Mouse (Mus musculus) E14TG2a.4 (cell line): ENCODE measurements at regions not wholly inside any gene's neighbourhood (a gene's known extent, or its start where the extent isn't known, plus 50 kb on each side); places are given as distances from the start of the nearest gene placed in this dataset.

Experiments
- CTCF ChIP-seq: conservative IDR thresholded peaks from 2 replicates; pipeline ENCODE4 v1.5.1; 2014; ENCODE audit warnings: low read length
- POU5F1 ChIP-seq: IDR thresholded peaks from 2 replicates; pipeline ENCODE4 v1.6.1; 2014; ENCODE audit warnings: low read length, borderline replicate concordance

- TF ChIP-seq CTCF (no peak), POU5F1 (no peak)
Observed at GRCm38 (mm10) chr5:136640871-136641619, 51.9 kb upstream of the Myl10 start.
